Mouse (Mus musculus): ENCODE data around the gene Olfr1177-ps.

The Olfr1177-ps gene

GRCm38 (mm10) chr2:88346392-88346791 is at the start of gene Olfr1177-ps:
Olfr1177-ps (minus strand) TSS chr2:88346492.
- no peak for DNase-seq (ENCODE audit: low read depth)

- DNase-seq (ENCODE audit: low read depth) = no peak
These were observed 40.5 kb upstream of the Olfr1177-ps start, which contains the start of gene Olfr1178 for GRCm38 (mm10) chr2:88386762-88387161. Olfr1178 (plus strand) TSS chr2:88387062.

GRCm38 (mm10) chr2:88356304-88356703 is 10.0 kb upstream of the Olfr1177-ps start:
- no peak for DNase-seq (ENCODE audit: low read depth)

GRCm38 (mm10) chr2:88336421-88336820 is 9.9 kb downstream of the Olfr1177-ps start, which contains the start of gene Olfr1176:
Olfr1176 (plus strand) TSS chr2:88336721.
- DNase-seq (ENCODE audit: low read depth) = no peak

- DNase-seq (ENCODE audit: low read depth) = no peak
These were observed 19.2 kb downstream of the Olfr1177-ps start, which contains the start of gene Olfr1175-ps for GRCm38 (mm10) chr2:88327115-88327514. Olfr1175-ps (minus strand) TSS chr2:88327215.

- no peak for DNase-seq (ENCODE audit: low read depth)
These were observed 31.3 kb downstream of the Olfr1177-ps start, which contains the start of gene Olfr1174-ps for GRCm38 (mm10) chr2:88315035-88315434. Olfr1174-ps (minus strand) TSS chr2:88315135.

Data from fibroblast of lung, adult 2 months (primary cell).